Mouse (Mus musculus) limb, embryonic 13.5 days (tissue): ENCODE results near the gene Gm3453. TPM values are rescaled to one million over a fixed set of nuclear protein-coding genes. Genes with fewer than 3 reads are reported as not detected.
A peak's percentile ranks its signal among the peaks of the same experiment; 100 is the strongest.
"Not testable (repeated sequence)": the region's sequence is repeated elsewhere in the genome, so short reads cannot be mapped to it uniquely, and the experiment has no call there.

Source experiments
- ATAC-seq: fragments of 200-750 bp; cut with Nextera tagmentation; 2 replicates; pipeline ENCODE4 v1.8.0; 2017; ENCODE audit warnings: low read depth, moderate number of reproducible peaks, moderate TSS enrichment; ENCODE audit not compliant: low FRiP score
- H3K27ac ChIP-seq: fragments of 300-500 bp; sonication (generic); 2 replicates; pipeline ENCODE4 v1.5.1; 2015; ENCODE audit warnings: inconsistent platforms, mild to moderate bottlenecking, moderate library complexity
- H3K27me3 ChIP-seq: fragments of 300-500 bp; sonication (generic); 2 replicates; pipeline ENCODE4 v1.6.1; 2015; ENCODE audit warnings: mild to moderate bottlenecking, inconsistent platforms
- H3K36me3 ChIP-seq: fragments of 300-500 bp; sonication (generic); 2 replicates; pipeline ENCODE4 v1.6.1; 2015; ENCODE audit warnings: inconsistent platforms, mild to moderate bottlenecking, moderate library complexity
- H3K4me1 ChIP-seq: fragments of 300-500 bp; sonication (generic); 2 replicates; pipeline ENCODE4 v1.6.1; 2015; ENCODE audit warnings: inconsistent platforms
- H3K4me2 ChIP-seq: fragments of 300-500 bp; sonication (generic); replicated peaks from 2 replicates; pipeline ENCODE4 v1.6.1; 2015; ENCODE audit warnings: inconsistent platforms, mild to moderate bottlenecking, moderate library complexity
- H3K4me3 ChIP-seq: fragments of 300-500 bp; sonication (generic); 2 replicates; pipeline ENCODE4 v1.5.1; 2015; ENCODE audit warnings: moderate library complexity, mild to moderate bottlenecking, inconsistent platforms
- H3K9ac ChIP-seq: fragments of 300-500 bp; sonication (generic); 2 replicates; pipeline ENCODE4 v1.6.1; 2015; ENCODE audit warnings: mild to moderate bottlenecking, inconsistent platforms
- H3K9me3 ChIP-seq: fragments of 300-500 bp; sonication (generic); 2 replicates; pipeline ENCODE4 v1.6.1; 2016; ENCODE audit warnings: inconsistent platforms
- WGBS: fragments of 180-500 bp; shearing (Covaris S2); methylation state at CpG from one replicate; pipeline ENCODE4 v1.1.7; 2015; 5-methylcytosine and 5-hydroxymethylcytosine counted together
- polyA plus RNA-seq: library from polyadenylated mRNA; unstranded; fragments of >200 nt; fragmentation: Nextera tagmentation; extraction: Ambion mirVana; gene quantifications from 2 replicates; pipeline ENCODE4 v1.2.1, GENCODE M21; 2015

Gene Gm3453
- not detected in 2 replicates for polyA plus RNA-seq

DNA sequence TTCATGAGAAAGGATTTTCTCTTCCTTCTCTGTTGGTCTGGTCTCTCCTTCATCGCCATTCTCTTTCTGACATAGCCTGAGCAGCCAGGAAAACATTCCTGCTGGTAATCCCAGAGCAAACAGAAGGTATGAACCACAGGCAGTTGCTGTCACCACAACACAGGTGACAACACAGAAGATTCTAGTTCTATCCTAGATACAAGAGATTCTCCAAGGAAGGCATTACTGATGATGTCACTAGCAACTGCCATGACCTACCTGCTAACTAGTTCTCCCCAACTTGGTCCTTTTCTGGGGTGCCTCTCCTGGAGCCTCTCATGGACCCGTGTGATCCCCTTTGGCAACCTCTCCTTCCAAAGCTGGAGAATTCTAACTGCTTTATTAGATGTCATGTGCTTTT lies at the start of gene Gm3453:
Gene Gm3453 (minus strand): TSS at position 101 of the 400 bp plus-strand sequence.
- H3K4me3 ChIP-seq, H3K4me2 ChIP-seq, ATAC-seq, H3K9me3 ChIP-seq, H3K27me3 ChIP-seq, H3K27ac ChIP-seq, H3K36me3 ChIP-seq, H3K9ac ChIP-seq, H3K4me1 ChIP-seq: not testable (repeated sequence)
- 57% methylated on average over 2 of the region's 2 CpGs for WGBS

DNA sequence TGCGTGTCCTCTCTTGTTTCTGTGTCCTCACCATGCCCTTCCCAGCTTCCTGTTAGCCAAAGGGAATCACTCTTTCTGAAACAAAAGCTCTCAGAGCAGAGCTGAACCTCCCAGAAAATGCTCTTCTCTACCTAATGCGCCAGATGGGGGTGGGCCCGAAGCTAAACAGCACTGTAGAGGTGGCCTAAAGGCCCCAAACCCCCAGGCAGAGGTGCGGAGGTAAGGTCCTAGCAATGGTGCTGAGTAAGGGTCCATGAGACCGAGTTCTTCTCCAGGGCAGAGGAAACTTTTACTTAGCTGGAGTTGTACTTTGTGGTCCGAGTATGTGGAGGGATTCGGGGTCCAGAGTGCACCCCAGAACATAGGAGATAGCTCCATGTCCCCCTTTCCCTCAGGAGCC lies 8.2 kb upstream of the Gm3453 start:
- H3K9ac ChIP-seq, H3K9me3 ChIP-seq, H3K36me3 ChIP-seq, H3K27me3 ChIP-seq, H3K4me2 ChIP-seq, H3K4me3 ChIP-seq, ATAC-seq, H3K4me1 ChIP-seq, H3K27ac ChIP-seq: not testable (repeated sequence)
- 85% methylated on average over 7 of the region's 7 CpGs for WGBS

DNA sequence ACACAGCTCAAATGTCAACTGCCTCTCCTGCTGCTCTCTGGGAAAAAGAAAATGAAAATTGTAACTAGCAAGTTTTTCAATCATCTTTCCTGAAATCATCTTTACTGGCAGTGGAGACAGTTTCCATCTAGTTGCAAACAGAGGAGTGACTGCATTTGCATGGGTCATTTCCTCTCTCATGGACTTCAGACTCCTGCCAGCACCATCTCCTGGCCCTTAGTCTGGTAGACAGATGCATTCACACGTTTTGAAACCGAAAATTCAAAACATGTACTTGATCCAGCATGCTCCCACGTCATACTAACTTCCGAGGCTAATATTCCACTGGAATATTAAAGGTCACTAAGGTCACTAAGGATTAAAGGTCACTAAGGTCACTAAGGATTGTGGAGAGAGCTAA lies 16.5 kb downstream of the Gm3453 start:
- not testable (repeated sequence) for ATAC-seq, H3K4me1 ChIP-seq, H3K4me2 ChIP-seq, H3K4me3 ChIP-seq, H3K9me3 ChIP-seq, H3K36me3 ChIP-seq, H3K9ac ChIP-seq, H3K27me3 ChIP-seq, H3K27ac ChIP-seq
- 36% methylated on average over 4 of the region's 4 CpGs for WGBS

DNA sequence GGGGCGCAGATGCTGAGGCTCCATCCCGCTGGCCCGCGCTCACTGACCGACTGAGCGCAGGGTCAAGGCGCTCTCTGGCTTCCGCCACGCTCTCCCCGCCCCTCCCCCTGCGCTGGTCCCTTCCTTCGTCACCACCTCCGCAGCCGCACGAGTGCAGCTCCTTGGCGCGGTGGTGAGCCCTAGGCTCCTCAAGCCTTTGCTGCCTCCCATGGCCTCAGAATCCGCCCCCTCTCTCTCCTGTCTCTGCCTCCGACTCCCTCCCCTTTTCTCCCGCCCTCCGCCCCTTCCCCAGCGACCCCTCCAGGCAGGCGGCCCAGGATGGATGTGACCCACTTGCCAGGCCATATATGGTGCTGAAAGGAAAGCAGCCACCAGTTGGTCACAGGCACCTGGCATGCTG lies 17.3 kb downstream of the Gm3453 start, which contains the start of gene Gm3248:
Gene Gm3248 (minus strand): TSS at position 111 of the 400 bp plus-strand sequence.
- not testable (repeated sequence) for H3K4me1 ChIP-seq, H3K9ac ChIP-seq, H3K27ac ChIP-seq, H3K9me3 ChIP-seq, H3K36me3 ChIP-seq, ATAC-seq, H3K27me3 ChIP-seq
- WGBS = 1% methylated on average over 11 of the region's 23 CpGs
- Histone ChIP-seq H3K4me3 (peak within 1 kb of the TSS; percentile 43), H3K4me2 (peak within 1 kb of the TSS; percentile 76)

DNA sequence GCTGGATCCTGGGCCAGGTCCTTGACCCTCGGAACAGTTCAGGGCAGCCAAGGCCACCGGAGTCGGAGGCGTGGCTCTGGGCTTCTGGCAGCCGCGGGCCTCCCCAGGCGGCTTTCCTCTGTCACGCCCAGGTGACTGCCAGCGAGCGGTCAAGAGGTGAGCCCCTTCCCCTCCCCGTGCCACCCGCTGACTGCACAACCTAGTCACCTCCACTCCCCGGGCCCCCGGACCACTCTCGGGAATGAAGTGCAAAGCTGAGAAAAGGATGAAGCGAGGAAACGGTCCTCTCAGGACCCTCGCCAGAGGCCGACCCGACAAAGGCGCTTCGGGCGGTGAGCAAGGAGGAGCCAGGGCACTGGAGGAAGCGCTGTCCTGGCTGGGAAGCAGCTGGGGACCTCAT lies 17.8 kb downstream of the Gm3453 start:
- not testable (repeated sequence) for ATAC-seq, H3K27ac ChIP-seq
- 2% methylated on average over 22 of the region's 24 CpGs for WGBS

DNA sequence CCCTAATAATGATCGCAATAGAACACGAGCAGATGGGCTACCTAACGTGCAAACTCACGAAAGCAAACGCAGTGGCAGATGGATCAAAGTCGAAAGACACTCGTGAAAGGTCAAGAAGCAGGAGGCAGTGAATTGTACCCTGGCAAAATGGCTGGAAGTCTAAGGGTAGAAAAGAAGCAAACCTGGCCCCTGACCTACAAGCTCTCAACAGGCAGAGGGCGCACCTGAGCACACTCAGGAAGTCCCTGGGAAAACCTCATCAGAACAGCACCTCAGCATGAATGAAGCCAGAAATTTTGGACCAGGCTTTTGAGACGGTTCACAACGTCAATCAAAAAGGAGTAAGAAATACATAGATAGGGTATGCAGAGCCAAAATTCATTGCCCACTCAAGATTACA lies 18.5 kb downstream of the Gm3453 start:
- H3K4me2 ChIP-seq, H3K36me3 ChIP-seq, H3K9me3 ChIP-seq, H3K27ac ChIP-seq, H3K27me3 ChIP-seq, ATAC-seq, H3K9ac ChIP-seq, H3K4me1 ChIP-seq, H3K4me3 ChIP-seq: not testable (repeated sequence)
- 12% methylated on average over 7 of the region's 10 CpGs for WGBS

More for the DNA sequence above, 17.8 kb downstream of the Gm3453 start:
- H3K4me1 ChIP-seq, H3K9me3 ChIP-seq, H3K9ac ChIP-seq, H3K27me3 ChIP-seq, H3K36me3 ChIP-seq: not testable (repeated sequence)
- H3K4me3 ChIP-seq = peak overlapping the region; percentile 43
- H3K4me2 ChIP-seq = peak overlapping the region; percentile 76

DNA sequence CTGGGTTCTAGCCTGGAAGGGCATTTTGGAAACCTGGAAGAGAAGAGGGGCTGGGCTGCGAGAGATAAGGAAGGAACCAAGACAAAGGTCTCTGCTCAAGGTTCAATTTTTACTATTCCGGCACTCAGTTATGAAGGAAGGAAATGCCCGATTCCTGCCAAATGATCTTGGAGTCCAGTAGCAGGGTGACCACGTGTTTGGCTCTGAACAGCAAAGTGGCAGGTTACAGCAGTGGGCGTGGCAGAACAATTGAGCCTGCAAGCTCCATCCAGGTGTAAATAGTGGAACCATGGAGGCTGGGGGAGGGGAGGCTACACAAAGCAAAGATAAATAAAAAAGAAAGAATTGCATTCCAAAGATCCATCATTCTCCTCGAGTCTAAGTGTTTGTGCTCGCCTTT lies 55.7 kb downstream of the Gm3453 start:
- not testable (repeated sequence) for H3K27ac ChIP-seq, H3K9ac ChIP-seq, H3K4me2 ChIP-seq, H3K4me1 ChIP-seq, H3K36me3 ChIP-seq, H3K4me3 ChIP-seq, ATAC-seq, H3K27me3 ChIP-seq
- 78% methylated on average over 7 of the region's 7 CpGs for WGBS
- peaks cover 12% of the 10 kb centered on the region; the same call in 1 of the 2 replicates for H3K9me3 ChIP-seq

Other genes starting within 250 kb of the Gm3453 start
- gene Gm3373, start 237.6 kb downstream of the Gm3453 start, polyA plus RNA-seq = not detected in 2 replicates
- gene Gm3383, start 171.2 kb downstream of the Gm3453 start, polyA plus RNA-seq = 0.59 and 0.78 TPM in 2 replicates
- not detected in 2 replicates for gene Gm3424, start 148.8 kb downstream of the Gm3453 start, polyA plus RNA-seq
- 0.11 and 0.13 TPM in 2 replicates for gene Gm8237, start 98.8 kb downstream of the Gm3453 start, polyA plus RNA-seq
- 0.10 and 0.34 TPM in 2 replicates for gene Gm3248, start 17.4 kb downstream of the Gm3453 start, polyA plus RNA-seq
- gene Gm6337, start 79.1 kb upstream of the Gm3453 start, polyA plus RNA-seq = not detected in 2 replicates
- 1.1 and 1.4 TPM in 2 replicates for gene Gm8206, start 114.8 kb upstream of the Gm3453 start, polyA plus RNA-seq
- gene Gm3468, start 129.5 kb upstream of the Gm3453 start, polyA plus RNA-seq = 1.6 and 2.1 TPM in 2 replicates
- not detected in 2 replicates for gene Gm3476, start 146.7 kb upstream of the Gm3453 start, polyA plus RNA-seq
- gene Gm21560, start 240.2 kb upstream of the Gm3453 start, polyA plus RNA-seq = not detected in 2 replicates